ENCODE assay signal across 12 mouse cellular contexts in genomic region chr16:76365237-76365636, GRCm38 (mm10). TPM values are rescaled to one million over a fixed set of nuclear protein-coding genes. Genes with fewer than 3 reads are reported as not detected.
DNase-seq lines count a peak whose midpoint lies in the region; ATAC-seq and TF ChIP-seq lines count a peak whose summit lies in the region.
"Had no signal": no experiment of that assay in that cellular context is flagged by ENCODE, and none has a peak within 500 bp of the region (broad histone marks: within the 10 kb centered on the region; RNA-seq: fewer than 3 reads in every experiment).

No protein-coding gene starts in this region.

- TF ChIP-seq CTCF in forebrain, postnatal 0 days (IDR thresholded peaks at IDR 0.05; ENCODE audit: low read depth): no peak

- no peak overlapping the region for H3K9ac ChIP-seq in heart, embryonic 13.5 days
- no peak overlapping the region for H3K9ac ChIP-seq in midbrain, embryonic 14.5 days (replicated peaks; ENCODE audit: low read length)
- H3K9ac ChIP-seq in midbrain, embryonic 11.5 days (ENCODE audit: low read length): no peak overlapping the region
- no peak overlapping the region for H3K9ac ChIP-seq in liver, embryonic 16.5 days (ENCODE audit: low read depth, low read length)
- no peak overlapping the region for H3K9ac ChIP-seq in forebrain, postnatal 0 days

- H3K9me3 ChIP-seq in heart, embryonic 13.5 days: no peaks in the 10 kb centered on the region
- H3K9me3 ChIP-seq in midbrain, embryonic 14.5 days (ENCODE audit: control insufficient read depth, low read length): no peaks in the 10 kb centered on the region
- no peaks in the 10 kb centered on the region for H3K9me3 ChIP-seq in midbrain, embryonic 11.5 days (ENCODE audit: control insufficient read depth, low read length)
- H3K9me3 ChIP-seq in liver, embryonic 16.5 days (replicated peaks; ENCODE audit: control insufficient read depth, low read length): no peaks in the 10 kb centered on the region
- no peaks in the 10 kb centered on the region for H3K9me3 ChIP-seq in forebrain, postnatal 0 days (ENCODE audit: low read length)

- 83% methylated on average over 10 of the region's 10 CpGs for WGBS in heart, embryonic 13.5 days
- WGBS in midbrain, embryonic 14.5 days: 60% methylated on average over 10 of the region's 10 CpGs
- 82% methylated on average over 10 of the region's 10 CpGs for WGBS in midbrain, embryonic 11.5 days
- 59% methylated on average over 10 of the region's 10 CpGs for WGBS in liver, embryonic 16.5 days (ENCODE audit: insufficient replicate concordance)
- WGBS in forebrain, postnatal 0 days: 84% methylated on average over 10 of the region's 10 CpGs

- H3K4me2 ChIP-seq in heart, embryonic 13.5 days: peak overlapping the region; percentile 7; the same call in 1 of the 2 replicates
- no peak overlapping the region for H3K4me2 ChIP-seq in midbrain, embryonic 14.5 days (ENCODE audit: low read length)
- no peak overlapping the region for H3K4me2 ChIP-seq in midbrain, embryonic 11.5 days
- H3K4me2 ChIP-seq in liver, embryonic 16.5 days (ENCODE audit: low read depth, low read length): peak overlapping the region; percentile 12; the same call in 1 of the 2 replicates
- H3K4me2 ChIP-seq in forebrain, postnatal 0 days (ENCODE audit: low read depth): no peak overlapping the region

- H3K4me1 ChIP-seq in heart, embryonic 13.5 days: peaks cover 43% of the 10 kb centered on the region
- H3K4me1 ChIP-seq in midbrain, embryonic 14.5 days (ENCODE audit: control insufficient read depth, insufficient read depth, low read length): peaks cover 13% of the 10 kb centered on the region; the same call in 1 of the 2 replicates
- peaks cover 8% of the 10 kb centered on the region for H3K4me1 ChIP-seq in midbrain, embryonic 11.5 days (ENCODE audit: control insufficient read depth, insufficient read depth, low read length)
- H3K4me1 ChIP-seq in liver, embryonic 16.5 days (ENCODE audit: control insufficient read depth, low read depth, low read length): peaks cover 47% of the 10 kb centered on the region
- no peaks in the 10 kb centered on the region for H3K4me1 ChIP-seq in forebrain, postnatal 0 days (ENCODE audit: insufficient read depth)

- no peak for DNase-seq in heart, postnatal 36 days
- DNase-seq in midbrain, embryonic 14.5 days: peak; percentile 40
- no peak for DNase-seq in midbrain, embryonic 11.5 days (ENCODE audit: low spot score, missing footprints)
- DNase-seq in adrenal gland, postnatal 36 days: peak; percentile 46 to 72
- no peak for DNase-seq in forebrain, postnatal 0 days
- DNase-seq in thymus, postnatal 4 days: no peak
- DNase-seq: heart, postnatal 10 days; kidney, adult 8-10 months; layer of hippocampus, adult 9-11 months; right cerebral cortex, adult 18-20 months had no signal

- ATAC-seq in heart, embryonic 13.5 days (ENCODE audit: extremely low read depth, insufficient number of reproducible peaks, low FRiP score, low TSS enrichment): no peak
- ATAC-seq in midbrain, embryonic 14.5 days (ENCODE audit: low FRiP score, low TSS enrichment): no peak
- ATAC-seq in midbrain, embryonic 11.5 days (ENCODE audit: low FRiP score): no peak; the same call in 1 of the 2 replicates
- no peak for ATAC-seq in liver, embryonic 16.5 days (ENCODE audit: low read depth)
- ATAC-seq in forebrain, postnatal 0 days: no peak

- H3K4me3 ChIP-seq in heart, embryonic 13.5 days: no peak overlapping the region
- no peak overlapping the region for H3K4me3 ChIP-seq in midbrain, embryonic 14.5 days (replicated peaks; ENCODE audit: low read depth, low read length)
- no peak overlapping the region for H3K4me3 ChIP-seq in midbrain, embryonic 11.5 days (ENCODE audit: low read depth, low read length)
- H3K4me3 ChIP-seq in liver, embryonic 16.5 days (ENCODE audit: low read depth, low read length): no peak overlapping the region
- H3K4me3 ChIP-seq in forebrain, postnatal 0 days (ENCODE audit: low read depth, low read length): no peak overlapping the region

- intact Hi-C loops in heart, postnatal 36 days (cut with DNase I): no loop called here

- H3K27ac ChIP-seq in heart, embryonic 13.5 days (replicated peaks): no peak overlapping the region
- no peak overlapping the region for H3K27ac ChIP-seq in midbrain, embryonic 14.5 days (replicated peaks; ENCODE audit: low read depth, low read length)
- H3K27ac ChIP-seq in midbrain, embryonic 11.5 days (ENCODE audit: low read depth, low read length): no peak overlapping the region
- H3K27ac ChIP-seq in liver, embryonic 16.5 days (ENCODE audit: low read length): peak overlapping the region; percentile 35; the same call in 1 of the 2 replicates
- no peak overlapping the region for H3K27ac ChIP-seq in forebrain, postnatal 0 days (ENCODE audit: low read depth, low read length)

- H3K27me3 ChIP-seq in heart, embryonic 13.5 days (replicated peaks): no peaks in the 10 kb centered on the region
- H3K27me3 ChIP-seq in midbrain, embryonic 14.5 days (ENCODE audit: control insufficient read depth, insufficient read depth, low read length): no peaks in the 10 kb centered on the region
- H3K27me3 ChIP-seq in midbrain, embryonic 11.5 days (ENCODE audit: control insufficient read depth, insufficient read depth, low read length): no peaks in the 10 kb centered on the region
- no peaks in the 10 kb centered on the region for H3K27me3 ChIP-seq in liver, embryonic 16.5 days (ENCODE audit: control insufficient read depth, insufficient read depth, low read depth, low read length)
- no peaks in the 10 kb centered on the region for H3K27me3 ChIP-seq in forebrain, postnatal 0 days (ENCODE audit: insufficient read depth, low read length)

- 0 out of 2 replicates have a peak, but pooled peaks cover 10% of the 10 kb centered on the region for H3K36me3 ChIP-seq in heart, embryonic 13.5 days
- no peaks in the 10 kb centered on the region for H3K36me3 ChIP-seq in midbrain, embryonic 14.5 days (ENCODE audit: control insufficient read depth, insufficient read depth, low read length)
- no peaks in the 10 kb centered on the region for H3K36me3 ChIP-seq in midbrain, embryonic 11.5 days (ENCODE audit: control insufficient read depth, insufficient read depth, low read length)
- H3K36me3 ChIP-seq in liver, embryonic 16.5 days (ENCODE audit: control insufficient read depth, insufficient read depth): no peaks in the 10 kb centered on the region
- H3K36me3 ChIP-seq in forebrain, postnatal 0 days (ENCODE audit: insufficient read depth): no peaks in the 10 kb centered on the region

RNA-seq across cellular contexts. Expression of gene Nrip1, which starts 8.4 kb away (rescaled TPM):
- 20.9 and 23.3 TPM in 2 replicates for polyA plus RNA-seq in heart, embryonic 13.5 days (2015; fragmentation: Nextera tagmentation; extraction: Ambion mirVana)
- total RNA-seq in heart, postnatal 36 days (2021): 10 to 100 TPM; 28.0 to 31.3 TPM
- polyA plus RNA-seq in midbrain, embryonic 14.5 days (2014; fragmentation: Nextera tagmentation; extraction: Ambion mirVana): 28.9 and 34.7 TPM in 2 replicates
- 20.7 and 24.3 TPM in 2 replicates for polyA plus RNA-seq in midbrain, embryonic 11.5 days (2014; fragmentation: Nextera tagmentation; extraction: Ambion mirVana)
- total RNA-seq in adrenal gland, postnatal 36 days (2021): 10 to 100 TPM; 76.2 to 98.8 TPM
- 17.4 TPM in 2 replicates for polyA plus RNA-seq in liver, embryonic 16.5 days (2015; fragmentation: Nextera tagmentation; extraction: Ambion mirVana)
- total RNA-seq in forebrain, postnatal 0 days (2014; rRNA removed): 31.0 and 40.9 TPM in 2 replicates
- 30.0 and 34.8 TPM in 2 replicates for polyA plus RNA-seq in forebrain, postnatal 0 days (2015; fragmentation: Nextera tagmentation; extraction: Ambion mirVana)

Comparison
In these comparisons a context has a peak if more than half of its experiments do, and no peak if none do; other contexts are left out.
1. DNase-seq: peak in midbrain, embryonic 14.5 days (single experiment) and adrenal gland, postnatal 36 days (2 of 2); none in heart, postnatal 36 days (0 of 2), midbrain, embryonic 11.5 days (single experiment), forebrain, postnatal 0 days (single experiment) and thymus, postnatal 4 days (single experiment).
2. H3K4me2 ChIP-seq: peak in heart, embryonic 13.5 days (single experiment) and liver, embryonic 16.5 days (single experiment); none in midbrain, embryonic 14.5 days (single experiment), midbrain, embryonic 11.5 days (single experiment) and forebrain, postnatal 0 days (single experiment).